Mouse (Mus musculus) left cerebral cortex, adult 11 months (tissue): Measurements from ENCODE around the gene Ssh2.
"Not testable (repeated sequence)": the region's sequence is repeated elsewhere in the genome, so short reads cannot be mapped to it uniquely, and the experiment has no call there.

Experiments
- DNase-seq: peaks from one replicate; pipeline ENCODE4 v3.0.0; 2022; ENCODE audit warnings: low spot score

Ssh2 gene

DNA sequence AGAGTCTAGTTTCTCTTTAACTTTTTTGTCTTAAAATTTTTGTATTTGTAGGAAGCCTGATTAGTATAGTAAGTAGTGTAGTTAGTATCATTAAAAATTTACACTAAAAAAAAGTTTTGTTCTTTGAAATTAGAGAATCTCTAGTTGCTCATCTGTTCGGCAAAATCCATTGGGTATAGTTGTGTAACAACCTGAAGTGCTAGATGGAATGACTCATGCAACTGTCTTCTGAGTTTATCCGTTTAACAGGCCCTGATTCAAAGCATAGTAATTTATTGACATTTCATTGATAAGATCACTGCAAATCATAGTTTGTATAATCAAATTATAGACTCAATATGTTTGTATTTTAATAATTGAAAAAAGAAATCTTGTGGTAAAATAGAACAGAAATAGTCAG lies 14.7 kb downstream of the Ssh2 start:
- DNase-seq = no peak

- DNase-seq = no peak
Observed at GRCm38 (mm10) chr11:77231514-77231913, 15.4 kb downstream of the Ssh2 start.

DNA sequence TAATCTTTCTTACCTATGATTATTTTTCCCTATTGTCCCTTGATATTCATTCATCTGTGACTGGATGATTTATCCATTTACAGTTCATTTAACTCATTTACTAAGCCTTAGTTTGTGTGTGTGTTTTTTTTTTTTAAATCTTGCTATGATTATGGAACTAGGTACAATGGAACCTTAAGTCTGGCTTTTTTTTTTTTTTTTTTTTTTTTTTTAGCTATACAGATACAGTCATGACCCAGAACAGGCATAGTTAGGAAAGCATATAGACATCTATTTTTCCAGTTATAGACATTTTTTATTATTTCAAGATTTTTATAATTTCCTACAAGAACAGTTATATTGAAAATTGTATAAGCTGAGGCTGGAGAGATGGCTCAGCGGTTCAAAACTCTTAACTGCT lies 19.2 kb downstream of the Ssh2 start:
- DNase-seq = no peak

DNA sequence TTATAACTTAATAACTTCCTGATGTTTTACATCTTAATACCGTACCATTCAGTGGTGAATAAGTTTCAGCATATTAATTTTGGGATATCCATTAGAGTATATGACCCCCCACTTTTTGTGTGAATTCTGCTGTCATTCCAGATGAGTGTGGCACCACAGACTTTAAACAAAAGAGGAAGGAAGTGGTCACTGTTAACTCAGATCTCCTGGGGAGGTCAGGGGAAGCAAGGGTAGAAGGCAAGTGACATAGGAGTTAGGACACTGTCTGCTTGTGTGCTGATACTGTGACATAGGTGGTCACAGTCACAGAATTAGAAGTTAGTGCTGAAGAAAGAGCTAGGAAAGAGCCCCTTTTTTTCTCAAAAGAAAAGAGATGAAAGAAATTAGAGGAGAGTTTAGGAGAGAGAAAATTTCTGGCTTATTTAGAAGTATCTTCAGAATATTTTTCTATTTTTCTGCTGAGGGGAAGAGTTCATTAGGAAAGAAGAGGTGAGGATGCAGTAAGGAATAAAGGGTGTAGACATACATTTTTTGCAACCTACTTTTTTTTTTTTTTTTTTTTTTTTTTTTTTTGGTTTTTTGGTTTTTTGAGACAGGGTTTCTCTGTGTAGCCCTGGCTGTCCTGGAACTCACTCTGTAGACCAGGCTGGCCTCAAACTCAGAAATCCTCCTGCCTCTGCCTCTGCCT lies 23.7 kb downstream of the Ssh2 start:
- no peak for DNase-seq

DNA sequence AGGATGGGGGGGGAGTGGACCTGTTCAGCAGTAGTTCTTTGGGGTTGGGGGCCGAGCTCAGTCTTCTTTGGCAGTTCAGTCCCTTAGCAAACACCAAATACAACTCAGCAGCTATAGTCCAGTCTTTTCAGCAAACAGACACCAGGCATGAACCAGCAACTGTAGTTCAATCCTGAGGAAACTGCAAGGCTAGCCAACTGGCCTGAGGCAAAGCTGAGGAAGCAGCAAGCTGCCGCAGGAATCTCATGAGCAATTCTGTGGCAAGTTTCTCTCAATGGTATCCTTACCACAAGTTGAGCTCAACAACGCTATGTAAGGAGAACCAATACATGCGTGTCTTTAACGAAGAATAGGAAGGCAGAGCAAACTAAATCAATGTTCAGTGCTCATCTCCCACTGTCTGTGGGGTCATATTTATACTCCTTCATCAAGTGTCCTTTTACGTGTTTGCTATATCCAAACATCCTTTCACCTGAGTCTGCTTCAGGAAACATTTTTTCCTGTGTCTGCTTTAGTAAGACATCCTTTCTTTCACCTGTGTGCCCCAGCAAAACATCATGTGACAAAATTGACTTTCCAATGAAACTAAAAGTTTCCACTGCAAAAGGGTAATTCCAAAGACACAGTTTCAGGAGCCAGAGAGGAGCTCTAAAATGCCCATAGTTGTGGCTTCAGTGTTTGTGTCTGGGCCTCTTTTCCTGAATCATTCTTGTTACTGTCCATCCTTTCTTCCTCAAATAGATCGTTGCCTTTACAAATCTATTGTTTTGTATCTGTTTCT lies 24.6 kb downstream of the Ssh2 start:
- no peak for DNase-seq

DNA sequence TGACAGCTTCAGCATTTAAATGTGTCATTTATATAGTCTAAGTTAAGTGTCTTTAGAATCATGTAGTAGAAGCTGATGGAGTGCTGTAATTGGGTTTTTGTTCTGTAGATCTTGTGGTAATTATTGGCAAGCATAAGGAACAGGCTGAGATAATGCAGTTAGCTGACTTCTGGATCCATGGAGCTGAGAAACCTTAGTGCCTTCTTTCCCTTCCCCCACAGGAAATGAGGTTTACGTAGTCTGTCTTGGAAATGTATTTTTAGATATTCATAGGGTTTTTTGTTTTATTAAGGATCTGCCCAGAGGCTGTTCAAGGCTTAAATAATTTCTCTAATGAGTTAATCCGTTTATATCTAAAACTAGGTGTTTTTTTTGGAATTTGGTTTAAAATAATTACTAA lies 26.8 kb downstream of the Ssh2 start:
- no peak for DNase-seq

- no peak for DNase-seq
Observed at GRCm38 (mm10) chr11:77252826-77253225, 36.7 kb downstream of the Ssh2 start.

DNA sequence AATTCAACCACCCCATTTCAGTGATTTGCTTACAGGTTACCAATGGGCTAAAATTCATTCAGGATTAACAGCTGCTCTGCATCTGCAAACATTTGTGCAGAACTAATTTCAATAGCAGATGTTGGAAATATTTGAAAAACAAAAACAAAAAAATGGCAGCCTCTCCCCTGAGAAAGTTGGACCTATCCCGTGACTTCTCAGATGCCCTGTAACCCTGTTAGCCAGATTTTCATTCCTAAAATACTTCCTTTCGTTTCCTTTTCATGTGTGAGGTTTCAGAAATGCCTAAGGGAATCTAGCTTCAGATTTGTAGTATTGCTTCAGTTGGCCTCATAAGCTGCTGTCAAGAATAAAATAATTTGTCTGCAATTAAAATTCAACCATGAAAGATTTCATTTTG lies 43.4 kb downstream of the Ssh2 start:
- no peak for DNase-seq

GRCm38 (mm10) chr11:77267401-77267800 lies 51.3 kb downstream of the Ssh2 start:
- peak; percentile 10 for DNase-seq

- no peak for DNase-seq
Observed at GRCm38 (mm10) chr11:77276000-77276399, 59.9 kb downstream of the Ssh2 start.

DNA sequence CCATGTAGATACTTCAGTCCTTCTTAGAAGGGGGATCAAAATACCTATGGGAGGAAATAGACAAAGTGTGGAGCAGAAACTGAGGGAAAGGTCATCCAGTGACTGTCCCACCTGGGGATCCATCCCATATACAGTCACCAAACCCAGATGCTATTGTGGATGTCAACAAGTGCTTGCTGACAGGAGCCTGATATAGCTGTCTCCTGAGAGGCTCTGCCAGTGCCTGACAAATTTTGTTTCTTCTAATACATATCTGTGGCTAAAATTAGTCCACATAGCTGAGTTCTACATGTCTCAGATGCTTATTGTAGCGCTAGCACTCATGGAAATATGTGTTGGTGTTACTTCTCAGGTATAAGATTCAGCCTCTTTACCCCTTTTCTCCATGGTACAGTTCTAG lies 62.5 kb downstream of the Ssh2 start:
- not testable (repeated sequence) for DNase-seq

GRCm38 (mm10) chr11:77280219-77280618 lies 64.1 kb downstream of the Ssh2 start:
- no peak for DNase-seq

DNA sequence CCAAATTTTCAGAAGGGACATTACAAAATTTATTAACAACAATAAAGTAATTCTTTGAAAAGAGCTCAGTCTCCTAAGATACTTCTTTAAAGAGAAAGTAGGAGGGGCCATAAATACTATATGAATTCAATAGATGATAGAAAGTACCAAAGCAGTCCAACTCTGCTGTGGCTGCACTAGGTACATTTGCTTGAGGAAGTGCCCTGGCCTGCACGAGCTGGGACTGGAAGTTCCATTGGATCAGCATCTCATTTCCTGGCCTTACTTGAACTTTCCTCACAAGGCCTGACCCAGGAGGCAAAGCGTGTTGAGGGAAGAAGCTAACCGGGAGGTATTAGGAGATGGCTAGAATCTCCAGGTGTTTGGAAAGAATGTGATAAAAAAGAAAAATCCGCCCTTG lies 75.4 kb downstream of the Ssh2 start:
- DNase-seq = no peak

GRCm38 (mm10) chr11:77293673-77294072 lies 77.6 kb downstream of the Ssh2 start:
- DNase-seq = not testable (repeated sequence)

- no peak for DNase-seq
Observed at GRCm38 (mm10) chr11:77297246-77297645, 81.2 kb downstream of the Ssh2 start.

GRCm38 (mm10) chr11:77307205-77307604 lies 91.1 kb downstream of the Ssh2 start:
- DNase-seq = no peak

DNA sequence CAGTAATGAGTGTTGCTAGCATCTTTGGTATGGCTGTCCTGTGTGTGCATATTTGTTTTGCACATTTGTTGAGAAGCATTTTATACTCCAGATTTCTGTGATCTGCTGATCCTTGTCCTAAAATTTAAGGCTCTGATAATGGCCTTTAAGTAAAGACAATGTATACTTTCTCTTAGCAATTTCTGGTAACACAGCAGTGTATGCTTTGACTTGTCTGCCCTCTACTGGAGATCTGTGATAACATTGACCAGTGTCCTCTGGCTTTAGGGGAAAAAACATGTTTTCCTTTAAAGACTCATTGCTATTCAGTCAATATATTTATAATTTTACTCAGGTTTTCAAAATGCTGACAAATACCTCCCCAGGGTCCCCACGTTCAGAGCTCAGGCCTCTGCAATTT lies 92.4 kb downstream of the Ssh2 start:
- DNase-seq = peak; percentile 27

DNA sequence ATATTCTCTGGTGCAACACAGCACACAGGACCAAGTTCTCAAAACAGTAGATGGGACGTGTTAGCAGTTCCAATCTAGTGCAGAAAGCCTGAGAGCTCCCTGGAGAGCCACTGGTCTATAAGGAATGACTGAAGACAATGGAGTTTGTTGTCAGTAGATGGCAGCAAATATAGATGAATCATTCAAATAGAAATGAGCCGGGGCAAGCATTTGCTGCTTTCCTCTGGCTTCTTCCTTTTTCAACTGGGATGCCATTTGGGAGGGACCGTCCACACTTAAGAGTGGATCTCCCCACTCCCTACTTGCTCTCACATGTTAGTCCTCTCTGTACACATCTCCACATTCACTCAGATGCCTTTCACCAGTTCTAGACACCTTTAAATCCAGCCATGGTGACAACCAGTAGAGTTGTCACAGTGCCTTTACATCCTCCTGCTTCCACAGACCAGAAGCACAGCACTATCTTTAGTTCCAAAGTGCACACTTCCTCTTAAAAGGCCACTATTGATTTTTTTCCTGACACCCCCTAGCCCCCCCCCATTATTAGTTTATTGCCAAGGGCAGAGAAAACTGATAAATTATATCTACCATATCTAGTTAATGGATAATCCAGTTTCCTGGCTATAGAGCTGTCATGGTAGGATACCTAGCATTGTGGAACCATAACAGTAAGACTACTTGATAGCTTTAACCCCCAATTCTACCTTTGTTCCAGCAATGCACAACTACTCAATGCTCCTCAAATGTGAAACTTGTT lies 101.8 kb downstream of the Ssh2 start:
- peak; percentile 32 for DNase-seq

DNA sequence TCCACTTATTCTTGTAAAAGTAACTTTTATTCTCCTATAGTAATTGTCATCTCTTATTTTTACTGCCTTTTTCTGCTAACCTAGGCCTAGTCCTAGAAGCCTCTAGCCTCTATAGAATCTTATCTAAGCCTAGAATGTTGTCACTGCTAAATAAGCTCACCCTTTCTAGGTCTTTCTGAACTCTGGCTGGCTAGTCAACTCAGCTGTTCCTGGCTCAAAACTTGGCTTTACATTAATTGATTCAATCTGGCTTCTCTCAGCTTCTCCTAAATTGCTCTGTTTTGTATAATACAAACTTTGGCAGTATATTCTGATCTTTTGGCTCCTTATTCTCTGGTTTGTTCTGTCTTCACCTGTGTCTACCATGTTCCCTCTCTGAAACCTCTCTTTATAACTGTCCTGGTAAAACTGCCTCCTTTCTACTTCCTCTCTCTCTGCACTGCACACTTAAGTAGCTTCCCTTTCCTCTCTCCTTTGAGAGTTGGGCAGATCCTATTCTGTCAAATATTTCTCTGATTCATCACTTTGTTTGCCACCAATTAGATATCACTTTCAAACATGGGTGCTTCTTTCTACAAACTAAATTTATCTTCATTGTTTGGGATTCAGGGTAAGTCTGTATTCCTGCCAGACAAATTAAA lies 102.5 kb downstream of the Ssh2 start:
- no peak for DNase-seq

DNA sequence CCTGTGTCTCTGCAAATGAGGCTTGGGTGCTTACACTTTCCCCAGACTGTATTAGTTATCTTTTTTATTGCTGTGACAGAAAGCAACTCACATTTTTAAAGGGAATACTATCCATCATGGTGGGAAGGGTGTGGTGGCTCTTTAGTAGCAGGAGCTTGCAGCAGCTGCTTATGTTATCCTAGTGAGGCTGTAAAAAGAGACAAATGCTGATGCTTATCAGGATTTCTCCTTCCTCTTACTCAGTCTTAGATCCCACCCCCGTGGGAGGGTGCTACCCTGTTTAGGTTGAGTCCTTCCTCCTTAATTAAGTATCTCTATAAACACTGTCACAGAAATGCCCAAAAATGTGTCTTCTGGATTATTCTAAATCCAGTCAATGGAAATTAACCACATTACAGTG lies 105.1 kb downstream of the Ssh2 start:
- no peak for DNase-seq

DNA sequence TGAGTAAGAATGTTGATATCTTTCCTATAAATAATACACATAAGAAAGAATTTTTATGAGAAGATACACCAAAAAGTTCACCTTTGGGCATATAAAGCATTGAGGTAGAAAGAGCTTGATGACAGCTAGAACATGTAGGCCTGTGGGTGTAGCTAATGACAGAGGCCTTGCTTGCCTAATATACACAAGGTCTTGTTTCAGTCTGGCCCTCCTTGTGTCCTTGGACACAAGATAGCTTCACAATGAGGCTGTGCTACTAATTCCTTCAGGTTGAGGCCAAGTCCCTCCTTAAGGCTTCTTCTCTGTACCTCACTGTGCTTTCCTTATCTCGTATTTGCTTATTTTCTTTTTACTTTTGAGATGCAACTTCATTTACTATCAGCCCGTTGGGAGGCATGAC lies 114.4 kb downstream of the Ssh2 start:
- no peak for DNase-seq

GRCm38 (mm10) chr11:77347273-77347672 lies 131.2 kb downstream of the Ssh2 start:
- DNase-seq = no peak
